Mouse (Mus musculus) neural tube, embryonic 12.5 days (tissue): Measurements from ENCODE around the gene Mex3a. TPM values are rescaled to one million over a fixed set of nuclear protein-coding genes. Genes with fewer than 3 reads are reported as not detected.

Source experiments
- microRNA counts: library from miRNA; unstranded; fragments of <30 nt; microRNA quantifications from one replicate; lab custom pipeline; 2017
- microRNA-seq: library from miRNA; unstranded; fragments of <30 nt; microRNA quantifications from one replicate; pipeline ENCODE4, GENCODE M21; 2017
- polyA plus RNA-seq: library from polyadenylated mRNA; unstranded; fragments of >200 nt; fragmentation: Nextera tagmentation; extraction: Ambion mirVana; gene quantifications from 2 replicates; pipeline ENCODE4 v1.2.1, GENCODE M21; 2016

Mex3a gene
- polyA plus RNA-seq, 1 experiment from 2014 or later = 43.3 TPM

MicroRNAs within 50 kb of the gene (microRNA counts, 519-probe panel; counts per million panel counts)
- 342 counts per million, percentile 67 among the panel's probes with 10 or more counts for microRNA mmu-miR-1905 (lab: Ali Mortazavi, UCI)

Small RNA genes within 50 kb of the gene (microRNA-seq; reads per million reads assigned to microRNA genes)
- not detected for gene Mir1905

Other genes with a start within 250 kb of the Mex3a start
- gene Gm38392, start 245.2 kb upstream of the Mex3a start, polyA plus RNA-seq = 0.27 TPM in 1 of 2 replicates, not detected in the other
- gene Tsacc, start 235.4 kb upstream of the Mex3a start, polyA plus RNA-seq = 9.4 and 12.9 TPM in 2 replicates
- 593 and 606 TPM in 2 replicates for gene Cct3, start 235.3 kb upstream of the Mex3a start, polyA plus RNA-seq
- gene Glmp, start 207.4 kb upstream of the Mex3a start, polyA plus RNA-seq = 116 and 131 TPM in 2 replicates
- gene Tmem79, start 196.2 kb upstream of the Mex3a start, polyA plus RNA-seq = 1.6 and 2.0 TPM in 2 replicates
- 78.4 and 80.5 TPM in 2 replicates for gene Smg5, start 196.1 kb upstream of the Mex3a start, polyA plus RNA-seq
- 2.0 and 2.3 TPM in 2 replicates for gene Paqr6, start 167.8 kb upstream of the Mex3a start, polyA plus RNA-seq
- gene Bglap3, start 159.7 kb upstream of the Mex3a start, polyA plus RNA-seq = not detected in 2 replicates
- not detected in 2 replicates for gene Bglap2, start 153.7 kb upstream of the Mex3a start, polyA plus RNA-seq
- gene Bglap, start 147.9 kb upstream of the Mex3a start, polyA plus RNA-seq = not detected in 2 replicates
- gene Pmf1, start 122.1 kb upstream of the Mex3a start, polyA plus RNA-seq = 75.9 and 79.7 TPM in 2 replicates
- 24.1 and 28.0 TPM in 2 replicates for gene Slc25a44, start 107.3 kb upstream of the Mex3a start, polyA plus RNA-seq
- gene Sema4a, start 71.2 kb upstream of the Mex3a start, polyA plus RNA-seq = 13.6 and 15.3 TPM in 2 replicates
- gene Lmna, start 22.4 kb upstream of the Mex3a start, polyA plus RNA-seq = 27.6 and 27.9 TPM in 2 replicates
- 0.29 and 0.57 TPM in 2 replicates for gene Rab25, start 15.9 kb downstream of the Mex3a start, polyA plus RNA-seq
- gene Lamtor2, start 20.7 kb downstream of the Mex3a start, polyA plus RNA-seq = 143 and 145 TPM in 2 replicates
- 60.0 and 61.6 TPM in 2 replicates for gene Ubqln4, start 21.4 kb downstream of the Mex3a start, polyA plus RNA-seq
- gene Ssr2, start 43.5 kb downstream of the Mex3a start, polyA plus RNA-seq = 149 and 157 TPM in 2 replicates
- gene Arhgef2, start 73.6 kb downstream of the Mex3a start, polyA plus RNA-seq = 186 TPM in 2 replicates
- not detected in 2 replicates for gene Rxfp4, start 120.7 kb downstream of the Mex3a start, polyA plus RNA-seq
- 120 and 124 TPM in 2 replicates for gene Khdc4, start 153.4 kb downstream of the Mex3a start, polyA plus RNA-seq
- 44.6 and 49.1 TPM in 2 replicates for gene Rit1, start 184.4 kb downstream of the Mex3a start, polyA plus RNA-seq
- 199 and 209 TPM in 2 replicates for gene Syt11, start 242.8 kb downstream of the Mex3a start, polyA plus RNA-seq